Mouse (Mus musculus): ENCODE data around the gene Zfp986.
"Not testable (repeated sequence)": the region's sequence is repeated elsewhere in the genome, so short reads cannot be mapped to it uniquely, and the experiment has no call there.

The Zfp986 gene

DNA sequence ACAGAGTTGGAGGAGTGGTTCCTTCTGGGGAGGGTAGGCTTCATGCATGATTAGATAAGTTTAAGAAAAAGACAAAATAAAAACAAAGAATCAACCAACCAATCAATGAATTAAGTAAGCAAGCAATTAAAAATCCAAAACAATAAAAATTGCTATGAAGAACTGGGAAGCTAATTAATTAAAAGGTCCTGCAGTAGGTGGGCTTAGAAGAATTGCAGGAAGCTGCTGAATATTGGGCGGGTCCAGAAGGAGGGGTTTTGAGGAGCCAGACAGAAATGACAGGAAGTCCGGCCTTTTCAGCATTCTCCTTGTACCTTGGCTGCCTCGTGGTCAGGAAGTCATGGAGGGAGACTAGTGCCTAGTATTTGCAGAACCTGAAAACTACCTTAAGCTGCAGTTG lies at the start of gene Zfp986:
Gene Zfp986, plus strand, starts transcription at position 301 of the 400 bp plus-strand sequence.
- not testable (repeated sequence) for DNase-seq

DNA sequence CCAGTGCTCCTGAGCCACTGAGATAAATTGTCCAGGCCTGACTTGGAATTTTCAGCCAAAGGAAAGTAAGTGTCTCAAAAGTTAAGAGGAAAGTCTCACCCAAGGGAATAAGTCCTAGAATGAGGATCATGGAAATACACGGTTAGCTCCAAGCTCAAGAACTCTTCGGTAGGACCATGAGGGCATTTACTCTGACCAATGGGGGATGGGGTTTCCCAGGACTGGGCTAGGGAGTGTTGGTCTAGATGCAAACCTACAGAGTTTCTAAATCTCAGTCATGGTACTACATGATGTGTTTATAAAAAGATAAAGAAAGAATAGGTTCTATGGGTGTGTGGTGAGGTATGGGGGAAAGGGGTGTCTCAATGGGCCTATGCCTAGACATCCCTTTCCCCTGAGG lies 48.6 kb upstream of the Zfp986 start:
- DNase-seq = not testable (repeated sequence)

DNA sequence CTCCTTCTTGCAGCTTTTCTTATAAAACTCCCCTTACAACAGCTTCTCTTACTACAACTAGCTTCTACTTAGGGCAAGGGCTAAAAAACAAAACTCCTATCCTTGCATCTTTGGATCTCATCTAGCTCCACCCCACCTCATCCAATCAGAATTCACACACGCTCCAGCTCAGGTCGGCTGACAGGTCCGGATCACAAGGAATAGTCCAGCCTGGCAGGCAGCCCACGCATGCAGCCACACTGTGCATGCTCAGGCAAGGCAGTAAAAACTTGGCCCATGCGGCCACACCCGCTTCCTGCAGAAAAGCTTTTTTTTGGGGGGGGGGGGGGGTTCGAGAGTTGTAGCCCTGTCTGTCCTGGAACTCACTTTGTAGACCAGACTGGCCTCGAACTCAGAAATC lies 43.0 kb upstream of the Zfp986 start:
- DNase-seq = not testable (repeated sequence)

DNA sequence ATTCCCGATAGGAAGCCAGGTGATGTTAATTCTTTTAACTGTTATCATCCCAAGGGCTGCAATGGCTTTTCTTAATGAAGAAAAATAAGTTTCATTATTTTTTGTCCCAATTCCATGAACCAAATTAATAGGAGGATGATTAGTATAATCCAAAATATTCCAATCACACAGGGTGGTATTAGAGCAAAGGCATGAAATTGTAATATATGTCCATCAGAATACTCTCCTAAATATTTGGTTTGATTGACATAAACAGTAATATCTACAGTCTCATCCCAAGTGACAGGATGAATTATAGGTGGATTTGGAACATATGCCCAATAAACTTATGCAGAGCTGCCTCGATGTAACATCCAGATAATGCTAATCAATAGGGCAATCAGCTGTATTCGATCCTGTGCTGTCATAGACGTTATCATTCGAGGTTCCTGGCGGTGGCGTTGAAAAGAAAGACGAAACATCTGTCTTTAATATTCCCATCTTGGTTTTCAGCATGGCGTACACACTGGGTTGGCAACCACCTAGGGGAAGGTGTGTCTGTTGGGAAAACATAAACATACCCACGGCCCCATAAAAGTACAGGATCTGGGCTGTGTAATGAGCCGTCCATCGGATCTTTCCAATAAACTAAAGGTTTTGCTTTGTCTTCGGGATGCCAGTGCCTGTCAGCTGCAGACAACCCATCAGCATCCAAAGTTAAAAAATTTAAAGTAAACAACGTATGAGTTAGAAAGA lies 37.1 kb upstream of the Zfp986 start:
- DNase-seq = not testable (repeated sequence)

DNA sequence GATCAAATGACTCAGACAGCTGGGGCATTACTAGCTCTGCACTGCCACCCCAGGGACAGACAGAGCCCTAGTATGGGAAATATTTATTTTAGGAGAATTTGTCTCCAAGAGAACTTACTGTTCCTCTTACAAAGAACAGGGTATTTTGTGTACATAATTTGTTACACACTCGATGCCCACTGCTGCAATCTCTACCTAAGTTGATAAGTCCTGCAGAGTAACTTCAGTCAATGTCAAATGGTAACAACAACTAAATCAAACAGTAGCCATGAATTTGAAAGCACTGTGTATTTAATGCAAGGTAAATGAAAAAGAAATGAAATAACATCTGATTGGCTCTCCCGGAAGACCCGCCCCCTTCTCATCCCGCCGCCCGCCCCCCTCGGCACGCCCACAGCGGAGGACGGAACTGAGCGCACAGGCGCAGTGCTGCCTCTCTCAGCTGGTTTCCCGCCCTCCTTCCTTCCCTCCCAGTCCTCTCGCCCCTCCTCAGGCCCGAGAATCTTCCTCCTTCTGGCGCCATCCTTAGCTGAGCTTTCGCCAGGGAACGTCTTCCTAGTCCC lies 32.2 kb upstream of the Zfp986 start:
- DNase-seq = not testable (repeated sequence)

DNA sequence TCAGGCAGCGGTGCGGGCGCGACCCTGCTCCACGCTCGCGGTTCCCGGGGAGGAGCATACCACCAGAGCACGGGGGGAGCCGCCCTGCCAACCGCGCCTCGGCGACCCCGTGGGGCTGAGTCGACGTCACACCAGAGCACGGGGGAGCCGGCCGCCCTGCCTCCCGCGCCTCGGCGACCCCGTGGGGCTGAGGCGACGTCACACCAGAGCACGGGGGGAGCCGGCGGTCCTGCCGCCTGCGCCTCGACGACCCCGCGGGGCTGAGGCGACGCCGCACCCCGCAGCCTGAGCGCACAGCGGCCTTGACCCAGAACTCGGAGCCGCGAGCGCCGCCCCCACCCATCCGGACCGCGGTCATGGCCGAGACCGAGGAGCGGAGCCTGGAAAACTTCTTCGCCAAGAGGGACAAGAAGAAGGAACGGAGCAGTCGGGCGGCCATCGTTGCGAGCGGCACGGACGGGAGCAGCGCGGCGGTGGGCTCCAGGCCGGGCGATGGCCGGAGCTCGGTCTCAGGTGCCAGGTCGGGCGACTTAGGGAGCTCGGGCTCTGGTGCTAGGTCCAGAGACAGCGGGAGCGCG lies 31.6 kb upstream of the Zfp986 start:
- DNase-seq = not testable (repeated sequence)

DNA sequence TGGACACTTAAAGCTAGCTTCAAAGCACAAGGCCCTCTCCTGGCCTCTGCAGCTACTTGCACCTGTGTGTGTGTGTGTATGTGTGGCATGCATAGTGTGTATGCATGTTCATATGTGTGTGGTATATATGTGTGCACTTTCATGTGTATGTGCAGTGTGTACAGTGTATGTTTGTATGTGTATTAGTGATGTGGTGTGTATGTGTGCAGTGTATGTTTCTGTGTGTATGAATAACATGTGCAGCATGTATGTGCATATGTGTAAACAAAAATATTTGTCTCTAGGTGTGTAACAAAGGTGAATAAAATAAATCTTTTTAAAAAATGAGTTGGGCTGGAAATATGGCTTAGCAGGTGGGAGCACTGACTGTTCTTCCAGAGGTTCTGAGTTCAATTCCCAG lies 21.8 kb upstream of the Zfp986 start:
- not testable (repeated sequence) for DNase-seq

DNA sequence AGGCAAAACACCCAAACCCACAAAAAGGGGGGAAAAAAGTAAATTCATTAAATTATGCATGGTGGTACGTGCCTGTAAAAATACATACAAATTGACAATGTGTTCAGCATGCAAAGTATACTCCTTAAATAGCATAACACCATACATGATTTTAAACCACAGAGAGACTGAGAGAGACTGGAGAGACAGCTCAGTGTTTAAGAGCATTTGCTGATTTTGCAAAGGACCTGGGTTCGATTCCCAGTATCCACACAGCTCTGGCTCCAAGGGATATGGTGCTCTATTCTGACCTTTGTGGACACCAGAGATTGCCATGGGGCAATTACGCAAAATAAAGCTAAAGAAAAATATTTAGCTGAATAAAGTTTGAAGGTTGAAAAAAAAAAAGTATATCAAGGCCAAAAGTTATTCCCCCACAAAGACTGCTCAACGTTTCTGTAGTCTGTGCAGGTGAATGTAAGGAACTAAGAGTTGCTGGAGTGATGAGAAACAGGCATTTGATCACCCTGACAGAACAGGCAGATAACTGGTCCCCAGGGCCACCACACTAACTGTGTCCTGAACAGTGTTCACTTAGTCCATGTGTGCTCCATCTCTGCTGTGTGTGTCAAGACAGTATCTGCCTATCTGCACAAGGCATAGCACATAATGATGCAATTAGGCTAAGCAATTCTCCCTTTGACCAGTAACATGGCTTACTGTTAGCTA lies 20.3 kb upstream of the Zfp986 start:
- not testable (repeated sequence) for DNase-seq

DNA sequence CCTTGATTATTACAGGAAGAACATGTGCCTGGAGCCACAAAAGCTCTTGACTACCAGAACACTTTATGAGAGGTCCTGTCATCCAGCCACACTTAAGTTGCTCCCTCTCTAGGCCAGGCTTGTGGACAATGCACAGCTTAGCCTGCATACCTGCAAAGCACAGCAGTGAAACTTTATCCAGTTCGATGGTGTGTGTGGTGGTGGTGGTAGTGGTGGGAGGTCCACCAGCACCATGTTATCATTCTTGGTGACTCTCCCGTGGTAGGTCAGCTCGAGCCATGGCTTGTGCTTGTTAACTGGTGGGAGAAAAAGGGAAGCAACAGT lies 19.7 kb upstream of the Zfp986 start:
- not testable (repeated sequence) for DNase-seq

DNA sequence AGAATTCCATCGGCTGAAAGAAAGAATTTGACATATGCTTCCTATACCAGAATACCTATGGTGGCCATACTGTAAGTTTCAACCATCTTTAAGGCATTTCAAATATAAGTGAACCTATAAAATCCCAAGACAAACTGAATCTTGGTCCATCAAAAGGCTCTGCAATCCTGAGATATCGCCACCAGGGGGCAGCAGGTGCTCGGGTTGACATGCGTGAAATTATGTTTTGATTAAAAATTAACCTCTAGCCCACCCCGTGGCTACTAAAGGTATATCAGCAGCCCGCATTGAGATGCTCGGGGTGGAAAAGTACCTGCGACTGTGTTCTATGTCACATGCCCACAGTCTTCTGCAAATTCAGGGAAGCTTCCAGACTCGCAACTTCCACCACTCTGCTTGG lies 17.2 kb upstream of the Zfp986 start:
- DNase-seq = not testable (repeated sequence)

DNA sequence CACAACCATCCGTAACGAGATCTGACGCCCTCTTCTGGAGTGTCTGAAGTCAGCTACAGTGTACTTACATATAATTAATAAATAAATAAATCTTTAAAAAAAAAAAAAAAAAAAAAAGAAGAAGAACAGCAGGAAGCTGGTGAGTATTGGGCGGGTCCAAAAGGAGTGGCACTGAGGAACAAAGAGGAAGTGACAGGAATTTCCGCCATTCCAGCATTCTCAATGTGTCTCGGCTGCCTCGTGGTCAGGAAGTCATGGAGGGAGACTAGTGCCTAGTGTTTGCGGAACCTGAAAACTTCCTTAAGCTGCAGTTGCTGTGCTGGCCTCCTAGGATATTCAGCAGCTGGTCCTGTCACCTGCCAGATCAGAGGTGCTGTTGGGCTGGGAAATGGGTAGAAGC lies 4.7 kb upstream of the Zfp986 start:
- not testable (repeated sequence) for DNase-seq

Data from lung, postnatal 14 days (tissue).